Mouse (Mus musculus): ENCODE measurements around the gene Gm49486. TPM values are rescaled to one million over a fixed set of nuclear protein-coding genes. Genes with fewer than 3 reads are reported as not detected.

Gene Gm49486
- total RNA-seq (2021): under 1 TPM; 0.23 to 0.54 TPM
- long read RNA-seq, experiment 1: 0 reads
- long read RNA-seq, experiment 2, partial matches to known transcripts: 0 of 6 reads
- long read RNA-seq, experiment 2, other reads (novel, unspliced or antisense): 6 of 6 reads

DNA sequence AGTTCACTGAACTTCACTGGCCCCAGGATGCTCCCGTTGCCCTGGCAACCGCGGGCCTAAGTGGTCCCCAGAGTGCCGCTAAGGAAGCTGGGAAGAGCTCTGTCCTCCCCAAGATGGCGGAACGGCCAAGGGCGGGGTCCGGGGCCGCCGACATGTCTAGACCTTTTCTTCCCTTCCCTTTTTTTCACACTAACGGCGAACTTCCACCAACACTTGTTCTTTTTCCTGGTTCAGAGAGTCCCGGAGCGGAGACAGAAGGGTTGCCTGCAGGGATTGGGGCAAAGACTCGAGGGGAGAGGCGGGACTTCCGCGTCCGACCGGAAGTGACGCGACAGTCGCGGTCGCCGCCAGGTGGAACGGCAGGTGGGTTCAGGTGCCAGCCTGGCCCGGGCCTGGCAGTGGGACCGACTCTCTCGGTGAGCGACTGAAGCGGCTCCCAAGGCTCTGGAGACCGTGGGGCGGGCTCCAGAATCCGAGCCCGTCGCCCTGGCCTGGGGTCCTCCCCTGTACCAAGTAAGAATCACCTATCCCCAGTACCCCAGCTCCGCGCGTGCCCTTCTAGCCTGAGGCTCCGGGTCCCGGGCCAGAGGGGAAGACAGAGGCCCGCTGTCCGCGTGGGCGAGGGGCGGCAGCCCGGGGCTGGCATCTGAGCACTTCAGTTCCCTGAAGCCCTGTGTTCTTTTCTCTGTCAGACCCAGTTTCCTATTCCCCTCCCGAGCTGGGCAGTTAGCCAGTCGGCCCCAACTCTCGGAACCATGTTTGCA is at the start of gene Gm49486, which contains the start of gene Pick1:
Gm49486 (plus strand) TSS at position 334 of the 764 bp plus-strand sequence.
Pick1 (plus strand) TSS at position 116 of the 764 bp plus-strand sequence.
- DNase-seq: peak; percentile 87

DNA sequence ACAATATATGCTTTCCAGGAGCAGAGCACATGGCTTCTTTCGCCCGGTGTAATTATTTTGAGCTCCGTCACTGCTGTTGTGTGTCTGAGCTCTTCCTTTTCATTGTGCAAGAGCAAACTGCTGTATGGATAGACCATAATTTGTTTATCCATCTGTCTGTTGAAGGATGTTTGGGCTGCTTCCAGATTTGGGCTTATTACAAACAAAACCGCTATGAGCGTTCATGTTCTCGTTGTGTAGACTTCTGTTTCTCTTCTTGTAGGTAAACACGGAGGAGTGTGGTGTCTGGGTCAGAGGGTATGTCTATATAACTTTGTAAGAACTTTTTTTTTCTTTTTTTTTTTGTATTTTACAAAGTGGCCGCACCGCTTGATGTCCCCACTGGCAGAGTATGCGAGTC is 44.0 kb upstream of the Gm49486 start:
- no peak for DNase-seq

DNA sequence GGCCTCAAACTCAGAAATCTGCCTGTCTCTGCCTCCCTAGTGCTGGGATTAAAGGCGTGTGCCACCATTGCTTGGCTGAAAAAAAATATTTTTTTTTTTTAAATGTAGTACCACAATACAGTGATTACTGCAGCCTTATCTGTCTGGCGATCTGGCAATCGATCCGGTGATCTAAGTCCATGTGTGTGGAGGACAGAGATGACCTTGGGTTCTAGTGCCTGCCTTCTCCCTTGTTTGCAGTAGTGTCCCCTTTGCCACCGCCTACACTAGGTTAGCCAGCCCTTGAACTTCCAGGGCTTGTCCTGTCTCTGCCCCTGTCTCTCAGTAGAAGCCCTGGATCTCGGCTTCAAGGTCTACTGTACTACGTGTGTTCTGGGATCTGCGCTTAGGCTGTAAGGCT is 41.4 kb upstream of the Gm49486 start:
- no peak for DNase-seq

DNA sequence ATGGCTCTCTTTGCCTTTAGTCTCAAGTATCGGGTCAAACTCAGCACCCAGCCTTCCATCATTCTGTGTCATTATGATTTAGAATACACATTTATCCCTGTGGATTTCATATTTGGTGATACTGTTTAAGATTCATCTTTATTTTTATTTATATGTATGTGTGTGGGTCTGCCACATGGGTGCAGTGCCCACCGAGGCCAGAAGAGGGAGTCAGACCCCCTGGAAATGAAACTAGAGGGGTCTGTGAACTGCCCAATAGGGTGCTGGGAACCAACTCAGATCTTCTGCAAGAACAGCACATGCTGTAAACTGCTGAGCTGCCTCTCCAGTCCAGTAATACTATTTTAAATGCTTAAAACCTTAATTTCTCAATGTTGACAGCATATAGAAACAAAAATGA is 37.8 kb upstream of the Gm49486 start:
- DNase-seq: no peak

DNA sequence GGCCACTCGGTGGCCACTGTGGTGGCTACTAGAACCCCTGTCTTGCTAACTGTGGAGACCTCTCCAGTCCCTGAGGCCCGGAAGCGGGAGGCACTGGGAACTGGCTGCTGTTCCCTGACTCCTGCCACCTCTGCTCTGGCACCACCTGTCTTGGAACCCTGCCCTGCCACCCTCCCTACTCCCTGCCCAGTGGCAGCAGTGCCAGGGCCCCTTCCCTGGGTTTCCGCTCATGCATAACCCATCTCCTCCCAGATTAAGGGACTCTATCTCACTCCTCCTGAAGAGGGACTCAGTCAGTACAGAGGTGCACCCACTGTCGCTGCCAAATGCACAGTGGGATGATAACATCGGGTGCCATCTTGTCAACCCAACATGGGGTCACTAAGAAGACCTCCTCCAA is 36.7 kb upstream of the Gm49486 start:
- no peak for DNase-seq

DNA sequence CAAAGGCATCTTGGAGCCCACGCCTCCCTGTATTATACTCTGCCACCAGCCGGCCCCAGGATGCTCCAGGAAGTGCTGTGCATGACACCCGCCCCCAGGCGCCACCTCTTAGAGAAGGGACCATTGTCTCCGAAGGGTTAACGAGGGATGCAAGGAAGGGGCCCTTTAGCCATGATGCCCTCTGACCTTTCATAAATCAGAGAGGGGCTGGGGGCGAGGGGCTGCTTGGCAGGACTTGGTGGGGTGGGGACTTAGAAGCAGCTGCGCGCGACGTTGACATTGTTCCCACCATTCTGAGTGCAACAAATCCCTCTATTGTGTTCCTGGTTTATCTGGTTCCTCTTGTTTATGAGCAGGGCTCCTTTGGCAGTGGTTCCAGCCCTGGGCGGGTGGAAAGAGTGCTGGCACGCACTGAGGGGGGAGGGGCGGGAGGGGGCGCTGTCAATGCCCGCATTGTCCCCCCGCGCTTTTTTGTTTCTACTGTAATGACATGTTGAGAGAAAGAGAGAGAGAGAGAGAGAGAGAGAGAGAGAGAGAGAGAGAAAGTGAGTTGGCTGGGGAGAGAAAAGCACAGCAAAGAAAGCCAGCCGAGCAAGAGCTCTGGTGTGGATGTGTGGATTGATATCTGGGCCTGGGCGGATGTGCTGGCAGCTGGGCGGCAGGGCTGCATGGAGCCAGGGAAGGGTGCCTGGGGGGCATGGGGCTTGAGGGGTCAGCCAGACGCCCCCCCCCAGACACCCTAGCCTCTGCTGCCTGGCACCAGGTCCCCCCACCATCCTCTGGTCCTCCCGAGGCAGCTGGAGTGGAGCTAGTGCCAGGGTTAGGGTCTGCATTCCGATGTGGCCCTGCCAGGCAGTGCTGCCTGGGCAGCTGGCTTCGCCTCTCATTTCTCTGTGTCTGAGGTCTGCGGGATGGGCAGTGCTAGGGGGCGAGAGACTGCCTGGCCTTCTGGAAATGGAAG is 36.0 kb upstream of the Gm49486 start:
- no peak for DNase-seq

DNA sequence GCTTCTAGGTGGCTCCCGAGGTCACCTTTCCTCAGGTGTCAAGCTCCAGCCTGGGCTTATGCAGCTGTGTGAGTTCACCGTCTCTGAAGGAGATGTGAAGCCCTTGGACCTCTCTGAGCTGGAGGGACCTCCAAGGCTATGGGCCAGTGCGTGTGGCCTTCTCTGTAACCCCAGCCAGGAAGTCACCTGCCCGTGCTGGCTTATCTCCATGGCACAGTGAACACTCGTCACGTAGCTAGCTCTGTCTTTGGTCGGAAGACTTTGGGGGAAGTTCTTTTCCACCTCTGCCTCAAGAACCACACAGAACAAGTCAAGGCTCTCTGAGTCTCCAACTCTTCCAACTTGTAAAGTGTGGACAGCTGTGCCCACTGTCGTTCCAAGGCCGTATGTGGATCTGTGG is 35.1 kb upstream of the Gm49486 start:
- no peak for DNase-seq

DNA sequence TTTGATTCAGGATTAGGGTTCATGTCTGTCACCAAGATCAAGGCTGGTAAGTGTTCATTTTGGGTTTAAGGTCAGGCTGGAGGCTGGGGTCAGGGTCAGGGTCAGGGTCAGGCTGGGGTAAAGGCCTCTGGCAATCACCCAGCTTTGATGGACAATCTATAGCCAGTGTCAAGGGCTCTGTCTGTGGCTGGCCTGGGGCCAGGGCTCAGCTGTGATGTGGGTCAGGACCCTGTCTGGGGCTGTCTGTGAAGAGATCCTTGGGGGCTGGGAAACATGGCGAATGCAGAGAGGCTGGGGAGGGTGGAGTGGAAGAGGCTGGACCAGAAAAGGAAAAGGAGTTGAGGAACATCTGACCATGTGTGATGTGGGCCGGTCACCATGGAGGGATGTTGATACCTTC is 34.2 kb upstream of the Gm49486 start:
- DNase-seq: no peak

DNA sequence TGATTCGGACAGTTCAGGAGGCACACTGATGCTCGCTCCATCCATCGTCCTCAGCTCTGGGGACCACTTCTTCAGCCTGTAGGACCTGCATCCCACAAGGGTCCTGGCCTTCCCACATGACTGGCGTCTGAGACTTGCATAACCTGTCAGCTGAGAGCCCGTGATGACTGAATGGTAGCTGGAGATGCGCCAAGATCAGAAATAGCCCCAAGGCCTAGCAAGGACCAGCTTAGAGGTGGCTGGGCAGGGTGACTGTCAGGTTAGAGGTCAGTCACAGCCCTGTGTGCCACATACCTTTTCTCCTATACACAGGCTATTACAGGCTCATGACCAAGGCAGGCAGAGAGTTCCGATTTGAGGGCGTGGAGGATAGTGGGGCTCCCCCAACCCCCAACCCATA is 33.7 kb upstream of the Gm49486 start:
- peak; percentile 39 for DNase-seq

DNA sequence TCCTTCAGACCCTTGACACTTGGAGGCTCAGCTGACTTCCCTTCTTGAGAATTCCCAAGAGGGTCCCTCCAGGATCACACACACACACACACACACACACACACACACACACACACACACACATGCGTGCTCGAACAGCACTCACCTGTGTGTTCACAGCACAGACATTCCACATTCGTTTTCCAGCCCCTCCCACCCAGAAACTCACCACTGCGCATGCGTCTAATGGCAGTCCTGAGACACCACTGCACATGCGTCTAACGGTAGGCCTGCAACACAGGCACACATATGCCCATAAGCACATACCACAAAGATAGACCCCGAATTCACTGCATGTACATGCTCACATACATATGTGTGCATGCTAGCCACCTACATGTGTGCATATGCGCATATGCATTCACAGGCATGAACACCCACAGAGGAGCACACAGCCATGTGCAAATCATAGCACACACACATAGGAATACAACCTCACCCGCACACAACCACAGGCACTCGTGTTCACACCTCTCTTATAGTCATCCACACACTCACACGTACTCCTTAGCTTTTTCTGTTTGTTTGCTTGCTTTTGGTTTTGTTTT is 29.7 kb upstream of the Gm49486 start:
- no peak for DNase-seq

DNA sequence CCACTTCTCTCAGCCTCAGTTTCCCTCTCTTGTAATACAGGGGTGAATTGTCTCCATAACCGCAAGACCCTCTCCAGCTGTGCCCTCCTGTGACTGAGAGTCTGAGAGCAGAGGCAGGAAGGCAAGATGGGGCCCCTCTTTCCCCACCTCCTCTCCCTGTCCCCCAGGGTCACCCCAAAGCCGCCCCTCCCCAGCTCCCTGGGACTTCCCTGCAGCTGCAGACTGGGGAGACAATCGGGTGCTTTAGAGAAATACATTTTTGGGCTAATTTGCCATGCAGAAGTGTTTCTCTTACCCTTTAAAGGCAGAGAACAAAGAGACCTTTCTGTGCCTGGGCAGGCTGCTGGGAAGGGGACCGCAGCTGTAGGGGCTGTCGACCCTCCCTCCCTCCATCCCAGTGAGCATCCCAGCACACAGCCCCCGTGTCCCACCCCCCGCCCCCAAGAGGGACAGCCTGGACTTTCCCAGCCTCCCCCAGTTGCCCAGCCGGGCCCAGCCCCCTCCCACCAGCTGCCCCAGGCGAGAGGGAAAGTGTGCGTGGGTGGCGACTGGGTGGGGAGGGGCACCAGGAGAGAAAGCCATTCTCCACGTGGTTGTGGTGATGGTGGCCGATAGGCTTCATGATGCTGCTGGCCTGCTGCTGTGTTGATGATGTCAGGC is 27.6 kb upstream of the Gm49486 start:
- no peak for DNase-seq

DNA sequence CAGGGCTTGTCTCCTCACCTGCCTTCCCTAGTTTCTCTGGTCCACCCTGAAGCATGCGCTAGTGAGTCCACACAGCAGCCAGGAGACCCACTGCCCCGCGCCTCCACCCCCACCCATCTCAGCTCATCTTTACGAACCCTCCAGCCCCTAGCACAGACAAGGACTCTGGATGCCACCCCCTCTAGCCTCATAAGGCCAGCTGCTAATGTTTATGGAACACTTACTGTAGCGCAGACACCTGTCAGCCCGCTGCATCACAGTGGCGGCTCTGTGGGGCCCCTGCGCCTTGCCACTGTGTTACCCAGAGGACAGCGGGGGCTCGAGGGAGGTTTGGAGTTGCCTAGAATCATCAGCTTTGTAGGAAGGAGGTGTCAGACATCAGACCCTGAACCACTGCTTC is 26.6 kb upstream of the Gm49486 start:
- DNase-seq: no peak

DNA sequence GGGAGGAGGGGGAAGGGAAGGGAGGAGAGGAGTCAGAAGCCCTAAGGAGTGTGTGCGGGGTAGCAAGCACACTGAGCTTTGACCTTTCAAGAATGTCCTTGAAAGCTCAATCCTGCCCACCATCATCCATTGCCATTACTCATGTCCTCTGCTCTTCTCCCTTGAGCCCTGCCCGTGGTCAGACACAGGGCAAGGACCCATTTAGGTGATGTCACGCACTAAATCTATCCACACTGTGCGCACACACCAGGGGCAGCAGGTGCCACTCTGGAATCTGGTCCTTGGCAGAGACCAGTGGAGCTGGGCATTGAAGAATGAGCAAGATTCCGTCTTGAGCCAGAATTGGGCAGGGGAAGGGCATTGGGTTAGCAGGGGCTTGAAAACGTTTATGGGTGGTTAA is 21.0 kb upstream of the Gm49486 start:
- DNase-seq: peak; percentile 57

DNA sequence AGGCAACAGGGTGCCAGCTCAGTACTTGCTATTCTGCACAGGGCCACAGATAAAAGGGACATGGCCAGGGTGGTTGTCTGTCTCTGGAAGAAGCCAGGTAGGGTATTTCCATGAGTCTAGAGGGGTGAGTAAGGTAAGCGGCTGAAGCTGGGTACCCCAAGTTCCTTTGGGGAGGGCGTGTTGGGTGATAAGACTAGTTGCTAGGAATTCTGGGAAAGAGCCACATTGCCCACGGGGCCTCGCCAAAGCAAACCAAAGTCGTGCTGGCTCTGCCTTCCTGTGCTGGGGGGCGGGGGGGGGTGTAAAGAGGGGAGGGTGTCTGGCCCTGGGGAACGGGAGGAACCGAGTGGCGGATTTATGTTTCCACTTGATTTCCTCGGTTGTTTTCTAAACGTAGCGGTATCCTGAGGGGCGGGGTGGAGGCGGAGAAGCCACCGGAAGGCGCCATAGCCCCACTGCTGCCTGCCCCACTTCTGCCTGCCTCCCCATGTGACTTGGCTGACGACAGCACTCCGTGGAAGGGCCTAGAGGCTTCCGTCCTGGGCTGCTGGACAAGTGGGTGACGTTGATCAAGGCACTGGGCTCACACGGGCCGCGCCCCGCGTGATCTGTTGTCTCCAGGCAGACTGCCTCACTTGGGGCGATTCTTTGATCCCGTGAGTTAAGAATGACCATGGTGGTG is 20.3 kb upstream of the Gm49486 start:
- peak; percentile 63 for DNase-seq

DNA sequence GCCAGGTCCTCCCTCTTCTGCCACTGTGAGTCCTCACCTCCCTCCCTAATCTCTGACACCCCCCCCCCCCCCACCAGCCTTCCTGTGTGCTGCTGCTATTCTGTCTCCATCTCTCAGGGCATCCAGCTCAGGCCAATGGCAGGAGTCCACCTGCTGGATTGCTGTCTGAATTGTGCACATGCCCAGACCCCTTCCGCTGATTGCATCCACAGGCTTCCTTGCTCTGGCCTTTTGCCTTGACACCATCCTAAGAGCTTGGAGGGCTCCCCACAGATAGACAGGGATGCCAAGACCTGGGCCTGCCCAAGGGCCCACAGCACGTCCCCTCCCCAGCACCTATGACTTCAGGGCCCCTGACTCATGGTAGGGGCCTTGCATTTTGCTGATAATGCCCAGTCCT is 18.8 kb upstream of the Gm49486 start:
- no peak for DNase-seq

DNA sequence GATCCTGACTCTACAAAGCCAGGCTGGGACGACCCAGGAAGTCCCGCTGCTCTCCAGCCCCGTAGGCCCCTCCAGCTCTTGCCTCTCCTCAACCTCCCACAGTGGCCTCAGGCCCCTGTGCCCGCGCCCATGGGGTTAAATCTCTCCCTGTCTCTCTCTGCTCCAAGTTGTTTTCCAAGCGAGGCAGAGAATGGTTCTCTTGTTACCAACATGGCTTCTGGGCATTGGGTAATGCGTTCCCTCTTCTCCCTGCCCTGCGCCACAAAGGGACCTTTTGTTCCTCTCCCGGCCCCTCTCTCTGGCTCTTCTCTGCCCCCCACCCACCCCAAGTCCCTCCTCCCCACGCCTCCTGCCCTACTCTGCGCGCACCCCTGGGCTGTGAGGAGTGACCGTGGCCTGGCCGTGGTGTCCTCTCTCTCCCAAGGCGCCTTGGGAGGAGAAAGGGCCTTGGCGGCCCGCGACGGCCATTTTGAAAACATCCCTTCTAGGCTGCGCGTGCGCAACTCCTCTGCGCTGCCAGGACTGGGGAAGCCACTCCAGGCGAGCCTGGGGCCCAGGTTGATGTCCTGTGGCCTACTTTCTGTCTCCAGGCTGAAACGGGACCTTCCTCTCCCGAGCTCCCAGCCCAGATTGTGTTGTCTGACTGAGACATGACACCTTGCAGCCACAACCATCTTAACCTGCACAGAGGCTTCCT is 16.3 kb upstream of the Gm49486 start:
- no peak for DNase-seq

DNA sequence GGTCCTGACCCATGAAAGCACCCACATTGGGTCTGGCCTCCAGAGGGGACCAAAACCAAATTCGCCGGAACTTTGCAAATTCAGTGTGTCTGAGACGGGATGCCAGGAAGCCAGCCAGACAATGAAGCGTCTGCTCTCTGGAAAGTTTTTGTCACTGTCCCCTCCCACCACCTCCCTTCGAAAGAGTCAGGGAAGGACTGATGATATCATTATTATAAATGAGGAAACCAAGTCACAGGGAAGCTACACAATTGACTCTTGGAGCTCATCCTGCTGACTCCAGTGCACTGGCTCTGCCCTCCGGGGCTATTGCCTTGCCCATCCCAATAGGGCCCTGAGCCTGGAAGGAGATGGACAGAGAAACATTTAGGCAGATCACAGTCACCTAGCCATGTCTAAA is 15.6 kb upstream of the Gm49486 start:
- DNase-seq: no peak

DNA sequence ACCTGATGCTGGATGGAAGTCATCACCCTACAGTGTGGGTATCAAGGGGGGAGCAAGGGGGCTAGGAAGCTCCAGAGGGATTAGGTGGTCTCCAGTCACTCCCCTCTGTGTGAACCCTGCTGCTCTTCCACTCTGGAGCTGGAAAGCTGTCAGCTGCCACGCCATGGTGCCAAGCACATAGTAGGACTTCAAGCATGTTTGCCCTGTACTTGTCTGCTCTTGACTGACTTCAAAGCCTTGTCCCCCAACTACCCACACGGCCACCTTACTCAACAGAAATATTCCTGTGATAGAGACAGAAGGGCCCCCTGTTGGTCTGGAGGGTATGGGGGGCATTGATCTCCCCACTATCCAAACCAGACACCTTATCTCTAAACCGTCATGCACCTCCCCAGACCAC is 13.0 kb upstream of the Gm49486 start:
- DNase-seq: no peak

DNA sequence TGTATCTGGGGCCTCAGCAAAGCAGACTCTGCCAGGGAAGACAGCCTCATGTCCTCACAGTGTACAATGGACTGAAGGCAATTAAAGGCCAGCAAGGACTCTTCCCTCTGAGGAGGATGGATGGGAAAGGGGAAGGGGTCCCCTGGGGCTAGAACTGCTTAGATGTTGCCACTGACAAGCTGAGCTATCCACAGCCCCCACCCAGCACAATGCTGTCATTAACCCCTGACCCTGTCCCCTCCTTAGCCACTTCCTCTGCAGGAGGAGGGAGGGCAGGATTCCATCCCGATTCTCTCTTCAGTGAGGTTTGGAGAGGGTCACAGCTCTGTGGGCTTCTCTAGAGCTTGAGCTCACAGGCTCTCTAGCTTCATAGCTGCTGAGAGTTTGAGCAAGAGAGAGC is 9.6 kb upstream of the Gm49486 start:
- DNase-seq: no peak

DNA sequence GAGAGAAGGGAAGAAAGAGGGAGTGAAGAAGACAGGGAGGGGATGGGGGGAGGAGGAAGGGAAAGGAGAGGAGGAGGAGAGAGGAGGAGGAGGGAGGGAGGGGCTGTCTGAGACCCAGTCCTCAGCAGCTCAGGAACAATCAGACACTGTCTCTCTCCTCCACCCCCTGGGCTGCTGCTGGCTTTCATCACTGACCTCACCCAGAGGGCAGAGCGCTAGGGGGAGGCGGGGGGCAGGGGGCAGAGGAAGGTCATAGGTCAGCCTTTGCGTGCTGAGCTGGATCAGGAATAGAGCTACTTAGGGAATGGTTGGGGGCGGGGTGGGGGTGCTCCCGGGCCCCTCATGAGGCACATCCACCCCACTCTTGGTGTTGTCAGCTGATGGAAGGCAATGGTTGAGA is 5.5 kb upstream of the Gm49486 start:
- no peak for DNase-seq

DNA sequence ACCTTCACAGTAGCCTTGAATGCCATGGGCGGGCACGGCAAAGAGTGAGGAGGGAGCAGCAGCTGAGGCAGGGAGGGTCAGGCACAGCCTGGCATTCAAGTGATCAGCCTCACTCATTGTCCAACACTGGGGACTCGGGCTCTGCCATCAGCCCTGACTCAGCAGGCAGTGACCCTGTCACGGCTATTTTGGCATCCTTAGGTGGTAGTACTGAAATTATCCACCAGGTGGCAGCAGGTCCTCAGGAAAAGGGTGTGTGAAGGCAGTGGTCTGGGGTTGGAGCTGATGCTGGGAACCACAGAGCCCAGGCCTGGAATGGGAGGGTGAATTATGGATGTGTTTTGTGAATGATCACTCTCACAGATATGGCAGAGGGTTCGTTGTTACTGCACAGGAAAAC is 4.5 kb upstream of the Gm49486 start:
- peak; percentile 81 for DNase-seq
